Mouse (Mus musculus): ENCODE data around the gene Egfl7. TPM values are rescaled to one million over a fixed set of nuclear protein-coding genes. Genes with fewer than 3 reads are reported as not detected.

The Egfl7 gene
- polyA plus RNA-seq, 1 experiment from 2014 or later = 107 TPM

DNA sequence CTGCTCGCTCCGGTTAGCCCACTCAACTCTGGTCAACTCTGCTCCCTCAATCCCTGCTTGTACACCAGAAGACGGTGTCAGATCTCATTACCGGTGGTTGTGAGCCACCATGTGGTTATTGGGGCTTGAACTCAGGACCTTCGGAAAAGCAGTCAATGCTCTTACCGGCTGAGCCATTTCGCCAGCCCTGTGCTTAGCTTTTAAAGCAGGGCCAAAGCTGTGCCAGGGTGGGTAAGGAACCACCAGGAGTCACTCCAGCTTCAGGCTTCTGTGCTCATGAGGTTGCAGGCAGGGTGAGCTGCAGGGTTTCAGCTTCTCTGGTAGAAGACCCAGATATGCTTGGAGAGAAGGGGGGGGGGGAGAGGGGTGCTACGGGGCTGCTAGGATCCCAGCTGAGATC is 25.5 kb downstream of the Egfl7 start:
- H3K4me2 ChIP-seq = no peak overlapping the region
- no peak overlapping the region for H3K4me3 ChIP-seq
- H3K27ac ChIP-seq = no peak overlapping the region
- H3K9me3 ChIP-seq = no peaks in the 10 kb centered on the region
- no peaks in the 10 kb centered on the region for H3K27me3 ChIP-seq
- H3K9ac ChIP-seq = no peak overlapping the region
- ATAC-seq (ENCODE audit: insufficient number of reproducible peaks, low FRiP score, low TSS enrichment, low read depth) = no peak
- H3K4me1 ChIP-seq = peaks cover 33% of the 10 kb centered on the region
- 80% methylated on average over 8 of the region's 8 CpGs for WGBS
- H3K36me3 ChIP-seq = no peaks in the 10 kb centered on the region

DNA sequence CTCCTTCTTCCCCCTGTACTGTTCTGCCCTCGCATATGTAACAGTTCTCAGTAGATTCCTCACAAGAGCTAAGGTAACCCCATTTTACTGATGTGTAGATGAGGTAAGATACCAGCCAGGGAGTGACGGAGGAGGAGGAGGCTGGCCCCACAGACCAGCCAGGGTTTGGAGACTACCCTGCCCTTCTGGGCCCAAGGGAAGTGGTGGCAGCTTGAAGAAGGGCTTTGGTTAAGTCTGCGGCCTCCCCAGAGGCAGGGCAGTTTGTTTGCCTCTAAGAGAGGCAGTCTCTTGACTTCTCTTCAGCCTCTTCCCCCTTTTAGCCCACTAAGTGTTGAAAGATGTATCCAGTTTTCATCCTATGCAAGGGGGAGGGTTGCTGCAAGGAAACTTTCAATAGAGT is 26.8 kb downstream of the Egfl7 start:
- no peak overlapping the region for H3K4me2 ChIP-seq
- H3K27me3 ChIP-seq = no peaks in the 10 kb centered on the region
- 75% methylated on average over 3 of the region's 3 CpGs for WGBS
- H3K9ac ChIP-seq = no peak overlapping the region
- no peaks in the 10 kb centered on the region for H3K9me3 ChIP-seq
- no peak overlapping the region for H3K4me3 ChIP-seq
- peak overlapping the region; percentile 11; the same call in 1 of the 2 replicates for H3K27ac ChIP-seq
- peaks cover 33% of the 10 kb centered on the region for H3K4me1 ChIP-seq
- ATAC-seq (ENCODE audit: insufficient number of reproducible peaks, low FRiP score, low TSS enrichment, low read depth) = no peak
- no peaks in the 10 kb centered on the region for H3K36me3 ChIP-seq

DNA sequence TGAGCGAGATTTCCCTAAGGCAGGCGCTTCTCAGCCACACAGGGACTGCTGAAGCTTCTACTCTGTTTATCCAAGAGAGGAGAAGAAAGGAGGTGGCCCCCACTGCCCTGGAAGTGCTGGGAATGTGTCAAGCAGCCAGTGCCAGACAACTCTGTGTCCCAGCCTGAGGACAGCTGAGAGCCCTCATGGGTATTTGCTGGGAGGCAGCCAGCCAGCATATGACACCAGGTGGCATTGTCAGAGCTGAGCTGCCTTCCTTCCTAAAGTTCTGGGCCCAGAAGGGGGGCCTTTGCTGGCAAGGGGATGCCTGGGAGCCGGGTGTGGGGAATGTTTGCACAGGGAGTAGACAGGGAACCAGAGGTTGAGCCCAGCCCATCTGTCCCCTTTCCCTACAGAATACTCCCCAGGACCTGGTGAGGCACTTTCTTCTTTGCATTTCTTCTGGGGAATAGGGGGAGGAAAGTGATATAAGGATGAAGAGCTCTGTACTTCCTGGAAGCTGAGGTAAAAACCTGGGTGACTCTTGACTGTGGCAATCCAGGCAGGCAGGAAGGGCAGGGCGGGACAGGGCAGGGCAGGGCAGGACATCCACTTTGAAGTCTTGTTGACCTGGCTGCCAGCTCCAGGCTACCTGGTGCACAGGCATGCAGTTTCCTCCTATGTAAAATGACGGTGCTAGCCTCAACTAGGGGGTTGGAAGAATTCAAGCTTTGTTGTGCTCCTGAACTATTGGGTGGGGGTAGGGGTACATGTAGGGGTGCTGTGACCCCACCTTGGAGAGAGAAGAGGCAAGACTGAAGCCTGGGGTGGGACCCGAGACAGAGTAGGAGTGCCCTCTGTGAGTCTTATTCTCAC is 27.5 kb downstream of the Egfl7 start:
- Histone ChIP-seq H3K36me3 (no peaks in the 10 kb centered on the region), H3K4me2 (no peak overlapping the region), H3K27me3 (no peaks in the 10 kb centered on the region), H3K9me3 (no peaks in the 10 kb centered on the region), H3K4me1 (peaks cover 33% of the 10 kb centered on the region), H3K9ac (no peak overlapping the region), H3K4me3 (no peak overlapping the region), H3K27ac (peak overlapping the region; percentile 11; the same call in 1 of the 2 replicates)
- no peak for ATAC-seq (ENCODE audit: insufficient number of reproducible peaks, low FRiP score, low TSS enrichment, low read depth)
- WGBS = 43% methylated on average over 6 of the region's 6 CpGs

DNA sequence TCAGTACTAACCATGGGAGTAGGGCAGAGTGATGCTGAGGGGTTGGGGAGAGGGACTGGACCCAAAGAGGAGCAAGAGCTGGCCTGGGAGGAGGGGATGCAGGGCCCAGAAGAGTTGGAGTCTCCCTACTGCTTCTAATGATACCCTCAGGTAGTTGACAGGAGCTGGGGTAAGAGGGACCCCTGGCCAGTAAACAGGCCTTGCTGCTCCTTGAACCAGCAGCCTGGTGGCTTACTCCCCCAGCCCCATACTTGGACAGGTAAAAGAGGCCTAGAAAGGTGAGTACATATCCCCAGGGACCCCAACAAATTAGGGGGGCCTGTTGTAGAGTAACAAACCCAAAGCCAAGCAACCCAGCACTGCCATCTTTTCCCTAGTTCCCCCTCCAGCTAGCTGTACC is 29.0 kb downstream of the Egfl7 start:
- Histone ChIP-seq H3K4me1 (peaks cover 19% of the 10 kb centered on the region), H3K9me3 (no peaks in the 10 kb centered on the region), H3K27me3 (no peaks in the 10 kb centered on the region), H3K9ac (no peak overlapping the region), H3K4me2 (no peak overlapping the region), H3K27ac (no peak overlapping the region), H3K36me3 (no peaks in the 10 kb centered on the region), H3K4me3 (no peak overlapping the region)
- ATAC-seq (ENCODE audit: insufficient number of reproducible peaks, low FRiP score, low TSS enrichment, low read depth) = no peak

DNA sequence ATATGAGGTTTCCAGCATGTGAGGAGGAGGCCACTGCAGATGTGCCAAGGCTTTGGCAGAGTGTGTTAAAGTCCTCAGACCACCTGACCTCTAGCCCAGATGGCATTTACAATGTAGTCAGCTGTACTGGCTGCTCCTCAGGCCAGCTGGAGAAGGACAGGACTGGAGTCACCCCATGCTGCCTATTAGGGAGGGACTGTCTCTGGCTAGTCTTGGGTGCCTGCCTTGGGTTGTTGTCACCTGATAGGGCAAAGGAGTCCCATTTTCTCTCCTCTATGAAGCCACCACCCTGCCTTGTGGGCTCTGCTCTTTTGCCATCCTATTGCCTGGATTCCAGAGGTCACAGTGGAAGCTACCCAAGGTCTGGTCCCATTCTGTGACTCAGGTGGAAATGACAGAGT is 29.4 kb downstream of the Egfl7 start:
- Histone ChIP-seq H3K4me1 (peaks cover 15% of the 10 kb centered on the region), H3K4me3 (no peak overlapping the region), H3K36me3 (no peaks in the 10 kb centered on the region), H3K27ac (no peak overlapping the region), H3K9me3 (no peaks in the 10 kb centered on the region), H3K27me3 (no peaks in the 10 kb centered on the region), H3K9ac (no peak overlapping the region), H3K4me2 (no peak overlapping the region)
- ATAC-seq (ENCODE audit: insufficient number of reproducible peaks, low FRiP score, low TSS enrichment, low read depth) = no peak

DNA sequence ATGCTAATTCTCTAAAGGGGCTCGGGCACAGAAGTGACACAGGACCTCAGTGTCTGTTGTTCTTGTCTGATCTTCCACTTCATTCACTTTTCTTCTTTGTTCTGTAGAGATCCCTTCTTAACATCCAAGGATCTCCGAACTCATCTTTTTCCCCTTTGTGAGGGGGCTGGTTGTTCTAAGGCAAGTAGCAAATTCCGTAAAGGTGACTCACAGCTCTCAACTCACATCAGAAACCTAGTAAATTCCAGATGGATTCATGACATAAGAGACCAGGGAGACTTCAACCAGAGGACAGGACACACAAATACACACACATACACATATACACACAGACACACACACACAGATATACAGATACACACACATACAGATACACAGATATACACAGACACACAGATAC is 30.7 kb downstream of the Egfl7 start:
- Histone ChIP-seq H3K4me3 (no peak overlapping the region), H3K27ac (no peak overlapping the region), H3K27me3 (no peaks in the 10 kb centered on the region), H3K4me2 (no peak overlapping the region), H3K36me3 (no peaks in the 10 kb centered on the region), H3K4me1 (0 out of 2 replicates have a peak, but pooled peaks cover 8% of the 10 kb centered on the region), H3K9ac (no peak overlapping the region), H3K9me3 (no peaks in the 10 kb centered on the region)
- no peak for ATAC-seq (ENCODE audit: insufficient number of reproducible peaks, low FRiP score, low TSS enrichment, low read depth)
- 64% methylated on average over 3 of the region's 3 CpGs for WGBS

DNA sequence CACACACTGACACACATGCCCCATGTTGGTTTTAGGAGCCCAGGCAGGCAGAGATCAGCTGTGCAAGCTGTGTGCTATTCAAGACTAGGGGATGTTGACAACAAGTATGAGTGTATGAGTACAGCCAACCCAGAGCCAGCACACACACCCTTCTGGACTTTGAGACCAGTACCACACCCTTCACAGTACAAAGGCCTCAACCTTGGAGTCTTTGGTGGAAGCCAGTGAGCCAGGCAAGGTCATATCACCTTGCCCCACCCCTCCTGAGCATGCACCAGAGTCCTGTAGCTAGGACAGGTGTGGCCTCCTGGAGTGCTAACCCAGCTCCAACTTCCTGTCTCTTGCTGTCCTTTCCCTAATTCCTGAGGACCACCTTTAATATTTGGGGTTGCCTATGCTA is 31.2 kb downstream of the Egfl7 start:
- Histone ChIP-seq H3K9ac (no peak overlapping the region), H3K36me3 (no peaks in the 10 kb centered on the region), H3K4me3 (no peak overlapping the region), H3K4me1 (0 out of 2 replicates have a peak, but pooled peaks cover 8% of the 10 kb centered on the region), H3K9me3 (no peaks in the 10 kb centered on the region), H3K27me3 (no peaks in the 10 kb centered on the region), H3K4me2 (no peak overlapping the region), H3K27ac (no peak overlapping the region)
- ATAC-seq (ENCODE audit: insufficient number of reproducible peaks, low FRiP score, low TSS enrichment, low read depth) = no peak

DNA sequence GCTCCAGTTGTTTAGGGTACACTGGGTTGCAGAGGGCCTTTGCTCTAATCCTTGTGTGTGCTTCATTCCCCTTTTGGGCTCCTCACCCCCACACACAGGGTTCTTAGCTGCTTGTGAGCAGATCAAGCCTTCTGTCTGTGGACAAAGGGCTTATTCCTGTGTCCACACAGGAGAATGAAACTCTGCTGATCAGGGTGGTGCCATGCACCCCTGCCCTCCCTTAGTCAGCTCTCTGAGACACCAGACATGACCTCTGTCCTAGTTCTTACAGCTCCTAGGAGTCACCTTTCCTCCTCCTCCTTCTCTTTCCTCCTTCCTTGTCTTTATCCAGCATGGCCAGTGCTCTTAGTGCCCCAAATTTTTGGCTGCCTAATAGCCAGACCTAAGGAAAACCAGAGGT is 32.1 kb downstream of the Egfl7 start:
- no peak overlapping the region for H3K9ac ChIP-seq
- no peak overlapping the region for H3K4me2 ChIP-seq
- 0 out of 2 replicates have a peak, but pooled peaks cover 8% of the 10 kb centered on the region for H3K4me1 ChIP-seq
- H3K27ac ChIP-seq = no peak overlapping the region
- ATAC-seq (ENCODE audit: insufficient number of reproducible peaks, low FRiP score, low TSS enrichment, low read depth) = no peak
- no peaks in the 10 kb centered on the region for H3K36me3 ChIP-seq
- no peaks in the 10 kb centered on the region for H3K9me3 ChIP-seq
- H3K4me3 ChIP-seq = no peak overlapping the region
- H3K27me3 ChIP-seq = no peaks in the 10 kb centered on the region

DNA sequence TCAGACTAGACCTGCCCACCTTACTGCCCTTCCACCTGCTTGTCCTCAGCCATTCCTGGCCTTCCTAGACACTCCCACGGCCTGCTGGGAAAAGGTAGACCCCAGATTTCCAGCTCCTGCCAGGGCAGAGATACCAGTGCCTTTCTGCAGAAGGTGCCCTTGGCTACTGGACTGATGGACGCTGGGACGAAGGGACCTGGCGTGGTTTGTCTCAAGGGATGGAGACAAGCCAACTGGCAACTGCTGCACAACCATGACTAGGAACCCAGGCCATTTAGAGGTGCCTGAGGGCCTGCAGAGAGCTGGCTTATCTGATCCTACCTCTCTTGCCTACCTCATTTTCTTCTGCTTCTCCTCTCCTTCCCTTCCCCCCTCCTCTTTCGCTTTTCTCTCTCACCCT is 35.1 kb downstream of the Egfl7 start:
- 71% methylated on average over 5 of the region's 5 CpGs for WGBS

DNA sequence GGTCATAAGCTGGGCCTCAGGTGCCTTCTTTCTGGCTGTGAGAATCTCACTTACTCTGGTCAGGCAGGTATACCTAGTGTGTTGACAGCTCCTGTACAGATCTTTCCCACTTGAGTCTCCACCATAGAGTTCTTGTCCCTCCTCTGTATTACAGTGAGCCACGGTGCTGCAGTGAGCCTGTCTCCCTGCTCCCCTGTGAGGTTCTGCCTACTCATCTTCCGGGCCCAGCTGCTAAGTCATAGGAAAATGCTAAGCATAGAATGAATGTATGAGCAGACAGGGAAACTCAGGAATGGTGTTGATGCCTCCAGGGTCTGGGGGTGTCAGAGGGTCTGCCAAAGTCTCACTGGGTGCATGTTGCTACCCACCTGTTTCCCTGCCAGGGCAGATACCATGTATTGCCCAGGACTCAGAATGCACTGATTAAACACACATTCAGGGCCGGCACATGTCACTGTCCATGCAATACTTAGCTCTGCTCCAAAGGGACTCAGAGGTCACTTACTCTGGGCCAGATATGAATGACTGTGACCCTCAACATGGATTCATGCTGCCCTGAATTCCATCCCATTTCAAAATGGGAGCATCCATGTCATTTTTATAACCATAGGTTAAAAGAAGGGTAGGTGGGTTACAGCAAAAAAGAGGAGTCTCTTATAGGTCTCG is 35.8 kb downstream of the Egfl7 start:
- no peak overlapping the region for H3K4me3 ChIP-seq
- no peaks in the 10 kb centered on the region for H3K27me3 ChIP-seq
- no peaks in the 10 kb centered on the region for H3K9me3 ChIP-seq
- H3K36me3 ChIP-seq = no peaks in the 10 kb centered on the region
- no peak overlapping the region for H3K27ac ChIP-seq
- ATAC-seq (ENCODE audit: insufficient number of reproducible peaks, low FRiP score, low TSS enrichment, low read depth) = no peak
- 70% methylated on average over 4 of the region's 4 CpGs for WGBS
- no peaks in the 10 kb centered on the region for H3K4me1 ChIP-seq
- H3K4me2 ChIP-seq = no peak overlapping the region
- H3K9ac ChIP-seq = no peak overlapping the region

More for the DNA sequence above, 35.1 kb downstream of the Egfl7 start:
- no peaks in the 10 kb centered on the region for H3K36me3 ChIP-seq
- H3K9ac ChIP-seq = no peak overlapping the region
- no peak overlapping the region for H3K4me3 ChIP-seq
- ATAC-seq (ENCODE audit: insufficient number of reproducible peaks, low FRiP score, low TSS enrichment, low read depth) = no peak
- no peak overlapping the region for H3K4me2 ChIP-seq
- H3K4me1 ChIP-seq = no peaks in the 10 kb centered on the region
- no peak overlapping the region for H3K27ac ChIP-seq
- H3K27me3 ChIP-seq = no peaks in the 10 kb centered on the region
- no peaks in the 10 kb centered on the region for H3K9me3 ChIP-seq

DNA sequence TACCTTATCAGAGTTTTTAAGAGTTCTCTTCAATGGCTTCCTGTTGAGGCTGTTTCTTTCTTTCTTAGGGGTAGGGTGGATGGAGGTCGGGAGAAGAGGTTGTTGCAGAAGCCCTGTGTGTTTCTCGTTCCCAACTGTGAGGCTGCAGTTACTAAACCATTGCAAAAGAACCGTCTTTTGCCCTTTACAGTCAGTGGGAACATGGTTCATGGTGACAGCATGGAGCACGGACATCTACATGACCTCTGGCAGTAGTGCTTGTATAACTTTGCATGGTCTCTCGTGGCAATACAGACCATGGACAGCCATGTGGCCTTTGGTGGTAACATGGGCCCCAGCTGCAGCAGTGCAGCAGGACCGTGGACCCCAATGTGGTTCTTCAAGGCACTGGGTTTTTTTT is 37.5 kb downstream of the Egfl7 start:
- ATAC-seq (ENCODE audit: insufficient number of reproducible peaks, low FRiP score, low TSS enrichment, low read depth) = no peak
- no peak overlapping the region for H3K9ac ChIP-seq
- WGBS = 70% methylated on average over 6 of the region's 6 CpGs

DNA sequence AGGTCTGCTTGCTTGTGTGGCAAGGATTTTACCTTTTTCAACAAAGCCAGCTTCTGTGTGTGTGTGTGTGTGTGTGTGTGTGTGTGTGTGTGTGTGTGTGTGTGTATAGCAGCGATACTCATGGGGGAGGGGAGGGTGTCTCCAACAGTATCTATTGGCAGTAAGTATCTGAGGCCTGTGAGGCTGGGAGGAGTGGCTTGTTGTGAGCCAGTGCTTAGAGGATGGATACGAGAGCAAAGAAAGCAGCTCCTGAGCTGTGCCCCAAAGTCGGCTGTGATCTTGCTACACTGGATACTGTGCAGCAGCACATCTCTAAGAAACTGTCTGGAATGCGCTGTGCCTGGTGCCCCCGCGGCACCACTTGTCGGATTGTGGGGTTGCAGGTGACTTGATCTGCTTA is 38.1 kb downstream of the Egfl7 start:
- H3K9me3 ChIP-seq = no peaks in the 10 kb centered on the region
- H3K9ac ChIP-seq = no peak overlapping the region
- no peaks in the 10 kb centered on the region for H3K4me1 ChIP-seq
- H3K27me3 ChIP-seq = no peaks in the 10 kb centered on the region
- 49% methylated on average over 7 of the region's 7 CpGs for WGBS
- H3K4me2 ChIP-seq = no peak overlapping the region
- H3K27ac ChIP-seq = no peak overlapping the region
- H3K4me3 ChIP-seq = no peak overlapping the region
- no peaks in the 10 kb centered on the region for H3K36me3 ChIP-seq
- ATAC-seq (ENCODE audit: insufficient number of reproducible peaks, low FRiP score, low TSS enrichment, low read depth) = no peak

More for the DNA sequence above, 37.5 kb downstream of the Egfl7 start:
- H3K4me1 ChIP-seq = no peaks in the 10 kb centered on the region
- no peaks in the 10 kb centered on the region for H3K27me3 ChIP-seq
- H3K36me3 ChIP-seq = no peaks in the 10 kb centered on the region
- no peak overlapping the region for H3K4me3 ChIP-seq
- H3K4me2 ChIP-seq = no peak overlapping the region
- no peaks in the 10 kb centered on the region for H3K9me3 ChIP-seq
- no peak overlapping the region for H3K27ac ChIP-seq
